Mouse (Mus musculus) small intestine, adult 2 months (tissue): Measurements from ENCODE around the gene Bysl. TPM values are rescaled to one million over a fixed set of nuclear protein-coding genes. Genes with fewer than 3 reads are reported as not detected.
A peak's percentile ranks its signal among the peaks of the same experiment; 100 is the strongest.

Experiments
- H3K27ac ChIP-seq: fragments of 200-500 bp; 2 replicates; pipeline ENCODE4 v1.5.1; 2012; ENCODE audit warnings: low read depth, low read length, control low read depth, inconsistent platforms; ENCODE audit not compliant: insufficient read depth
- H3K27me3 ChIP-seq: fragments of 200-500 bp; 2 replicates; pipeline ENCODE4 v1.6.1; 2012; ENCODE audit warnings: mild to moderate bottlenecking, moderate library complexity, low read length, inconsistent platforms; ENCODE audit not compliant: control insufficient read depth, insufficient read depth
- H3K36me3 ChIP-seq: fragments of 200-500 bp; 2 replicates; pipeline ENCODE4 v1.6.1; 2012; ENCODE audit warnings: mild to moderate bottlenecking, low read length, control low read depth, inconsistent platforms; ENCODE audit not compliant: control insufficient read depth, insufficient read depth
- H3K4me1 ChIP-seq: fragments of 200-500 bp; 2 replicates; pipeline ENCODE4 v1.6.1; 2012; ENCODE audit warnings: low read length, inconsistent platforms, mixed read lengths; ENCODE audit not compliant: control insufficient read depth, insufficient read depth, insufficient read length
- H3K4me3 ChIP-seq: fragments of 200-500 bp; 2 replicates; pipeline ENCODE4 v1.5.1; 2012; ENCODE audit warnings: low read depth, mild to moderate bottlenecking, control low read depth, inconsistent platforms, low read length, moderate library complexity
- CTCF ChIP-seq: fragments of 200-500 bp; IDR thresholded peaks from 2 replicates; pipeline ENCODE4 v1.5.1; 2012; ENCODE audit warnings: low read depth, mild to moderate bottlenecking, control low read depth, inconsistent platforms, low read length, moderate library complexity, mixed read lengths; ENCODE audit not compliant: insufficient replicate concordance, insufficient read length; ENCODE audit errors: extremely low read depth
- POLR2A ChIP-seq: fragments of 200-500 bp; IDR thresholded peaks from 2 replicates; pipeline ENCODE4 v1.6.1; 2012; ENCODE audit warnings: low read depth, mild to moderate bottlenecking, control low read depth, inconsistent platforms, low read length, moderate library complexity
- WGBS: fragments of 180-500 bp; shearing (Covaris S2); methylation state at CpG from one replicate; pipeline ENCODE4 v1.1.7; 2018; 5-methylcytosine and 5-hydroxymethylcytosine counted together
- polyA plus RNA-seq: library from polyadenylated mRNA; depleted of rRNA; stranded (reverse); fragments of >200 nt; gene quantifications from 2 replicates; pipeline ENCODE4 v1.2.3, GENCODE M21; 2012

The Bysl gene
- polyA plus RNA-seq, 1 experiment: 3.5 TPM

GRCm38 (mm10) chr17:47646683-47647082, 35.4 kb upstream of the Bysl start:
- Histone ChIP-seq H3K36me3 (peaks cover 1% of the 10 kb centered on the region; the same call in 1 of the 2 replicates), H3K4me1 (no peaks in the 10 kb centered on the region), H3K27ac (no peak overlapping the region), H3K4me3 (no peak overlapping the region), H3K27me3 (no peaks in the 10 kb centered on the region)
- WGBS: 88% methylated on average over 1 of the region's 1 CpGs
- peak; percentile 42; the same call in 1 of the 2 replicates for TF ChIP-seq CTCF
- TF ChIP-seq POLR2A: no peak

- WGBS: 85% methylated on average over 2 of the region's 2 CpGs
- Histone ChIP-seq H3K27me3 (no peaks in the 10 kb centered on the region), H3K27ac (no peak overlapping the region), H3K36me3 (no peaks in the 10 kb centered on the region), H3K4me1 (no peaks in the 10 kb centered on the region), H3K4me3 (no peak overlapping the region)
- TF ChIP-seq CTCF: no peak
- TF ChIP-seq POLR2A: no peak
Observed at GRCm38 (mm10) chr17:47642992-47643391, 31.7 kb upstream of the Bysl start.

GRCm38 (mm10) chr17:47633999-47634770, 22.9 kb upstream of the Bysl start:
- Histone ChIP-seq H3K27me3 (no peaks in the 10 kb centered on the region), H3K27ac (peak overlapping the region; percentile 81), H3K36me3 (0 out of 2 replicates have a peak, but pooled peaks cover 2% of the 10 kb centered on the region), H3K4me1 (peaks cover 15% of the 10 kb centered on the region; the same call in 1 of the 2 replicates), H3K4me3 (no peak overlapping the region)
- WGBS: 24% methylated on average over 7 of the region's 7 CpGs
- TF ChIP-seq POLR2A: no peak
- TF ChIP-seq CTCF: no peak

GRCm38 (mm10) chr17:47632181-47632840, 21.0 kb upstream of the Bysl start:
- Histone ChIP-seq H3K36me3 (0 out of 2 replicates have a peak, but pooled peaks cover 2% of the 10 kb centered on the region), H3K27ac (no peak overlapping the region), H3K4me1 (peaks cover 17% of the 10 kb centered on the region; the same call in 1 of the 2 replicates), H3K4me3 (no peak overlapping the region), H3K27me3 (no peaks in the 10 kb centered on the region)
- WGBS: 40% methylated on average over 4 of the region's 4 CpGs
- TF ChIP-seq CTCF: no peak
- no peak for TF ChIP-seq POLR2A

- H3K27ac ChIP-seq: peak within 1 kb of the TSS; percentile 57
- H3K27me3 ChIP-seq: no peaks in the 10 kb centered on the region
- WGBS: 3% methylated on average over 3 of the region's 3 CpGs
- H3K4me3 ChIP-seq: peak within 1 kb of the TSS; percentile 84
- peaks cover 2% of the 10 kb centered on the region; the same call in 1 of the 2 replicates for H3K36me3 ChIP-seq
- TF ChIP-seq CTCF (no peak), POLR2A (no peak)
- peaks cover 17% of the 10 kb centered on the region; the same call in 1 of the 2 replicates for H3K4me1 ChIP-seq
Observed at GRCm38 (mm10) chr17:47630678-47631065, 19.4 kb upstream of the Bysl start, which contains the start of gene Usp49. TSS of gene Usp49 (plus strand) at chr17:47630690.

GRCm38 (mm10) chr17:47629717-47630677, 18.7 kb upstream of the Bysl start:
- peak overlapping the region; percentile 84 for H3K4me3 ChIP-seq
- H3K27ac ChIP-seq: peak overlapping the region; percentile 57
- WGBS: under 1% methylated on average over 61 of the region's 61 CpGs
- TF ChIP-seq CTCF (peak; percentile 25; the same call in 1 of the 2 replicates), POLR2A (no peak; the same call in 1 of the 2 replicates)
- H3K36me3 ChIP-seq: peaks cover 4% of the 10 kb centered on the region; the same call in 1 of the 2 replicates
- H3K27me3 ChIP-seq: no peaks in the 10 kb centered on the region
- H3K4me1 ChIP-seq: peaks cover 17% of the 10 kb centered on the region; the same call in 1 of the 2 replicates
